Mouse (Mus musculus) T-cell, adult 2 months (primary cell): ENCODE measurements around the gene Brsk2.

Source experiments
- DNase-seq: peaks from one replicate; pipeline ENCODE4 v3.0.0; 2022; ENCODE audit warnings: low spot score

The Brsk2 gene

GRCm38 (mm10) chr7:142030073-142030472 is 80.5 kb downstream of the Brsk2 start:
- DNase-seq: no peak

GRCm38 (mm10) chr7:142034198-142034597 is 84.6 kb downstream of the Brsk2 start:
- DNase-seq: no peak

- DNase-seq: no peak
Observed at GRCm38 (mm10) chr7:142035048-142035811, 85.7 kb downstream of the Brsk2 start.

GRCm38 (mm10) chr7:142037553-142038170 is 88.1 kb downstream of the Brsk2 start:
- peak; percentile 50 for DNase-seq

GRCm38 (mm10) chr7:142040756-142041155 is 91.2 kb downstream of the Brsk2 start:
- no peak for DNase-seq

GRCm38 (mm10) chr7:142045344-142045743 is 95.8 kb downstream of the Brsk2 start:
- DNase-seq: no peak

GRCm38 (mm10) chr7:142045932-142046331 is 96.4 kb downstream of the Brsk2 start:
- no peak for DNase-seq

GRCm38 (mm10) chr7:142050536-142050935 is 101.0 kb downstream of the Brsk2 start:
- no peak for DNase-seq
